Mouse (Mus musculus) kidney, postnatal 10 days (tissue): ENCODE measurements around the gene Olfr836.
"Not testable (repeated sequence)": the region's sequence is repeated elsewhere in the genome, so short reads cannot be mapped to it uniquely, and the experiment has no call there.

ENCODE experiments used
- DNase-seq: peaks from one replicate; pipeline ENCODE4 v3.0.0; 2021; ENCODE audit warnings: mixed read lengths

Olfr836 gene

GRCm38 (mm10) chr9:19120082-19120481 lies at the start of gene Olfr836:
Gene Olfr836 (plus strand): TSS chr9:19120382.
- no peak for DNase-seq

DNA sequence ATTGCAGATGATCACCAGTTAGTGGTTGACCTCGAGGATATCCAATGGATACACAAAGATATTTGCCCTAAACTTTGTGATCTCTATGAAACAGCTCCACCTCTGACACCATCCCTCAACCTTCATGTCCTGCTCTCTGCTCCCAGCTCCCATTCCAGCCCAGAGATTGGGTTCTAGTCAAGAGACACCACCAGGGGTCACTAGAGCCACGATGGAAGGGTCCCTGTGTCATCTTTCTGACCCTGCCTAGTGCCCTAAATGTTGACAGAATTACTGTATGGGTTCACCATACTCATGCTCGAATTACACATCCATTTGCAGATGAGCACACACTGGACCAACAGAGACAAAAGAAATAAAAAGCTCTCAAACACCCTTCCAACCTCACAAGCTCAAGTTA lies 35.2 kb upstream of the Olfr836 start:
- no peak for DNase-seq

- not testable (repeated sequence) for DNase-seq
Observed at GRCm38 (mm10) chr9:19092889-19093753, 27.1 kb upstream of the Olfr836 start.

DNA sequence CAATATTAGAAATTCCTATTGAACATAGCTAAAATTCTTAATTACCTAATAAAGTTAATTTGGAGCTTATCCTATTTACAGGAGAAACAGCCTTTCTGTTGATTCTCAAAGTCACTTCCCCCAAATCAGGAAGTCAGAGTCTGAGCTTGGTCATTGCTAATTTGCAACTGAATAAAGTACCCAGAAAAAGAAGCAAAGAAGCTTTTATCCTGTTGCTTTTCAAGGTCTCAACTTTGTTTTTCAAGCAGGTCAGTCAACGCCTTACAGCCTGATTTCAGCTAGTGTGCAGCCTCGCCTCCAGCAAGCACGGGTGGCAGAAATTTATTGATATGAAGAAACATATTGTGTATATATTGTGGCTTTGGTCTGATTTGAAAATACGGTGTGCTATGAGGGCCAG lies 22.9 kb upstream of the Olfr836 start:
- DNase-seq: no peak

GRCm38 (mm10) chr9:19136017-19136416 lies 15.8 kb downstream of the Olfr836 start, which contains the start of gene Olfr837:
Gene Olfr837 (plus strand): TSS chr9:19136317.
- DNase-seq: no peak
